Mouse (Mus musculus): ENCODE measurements around the gene Camk2n2. TPM values are rescaled to one million over a fixed set of nuclear protein-coding genes. Genes with fewer than 3 reads are reported as not detected.
A peak's percentile ranks its signal among the peaks of the same experiment; 100 is the strongest.

Camk2n2 gene
- polyA plus RNA-seq, 1 experiment from 2014 or later = 35.6 TPM

- WGBS = 3% methylated on average over 8 of the region's 8 CpGs
- H3K4me1 ChIP-seq (ENCODE audit: control insufficient read depth, insufficient read depth, low read length) = no peaks in the 10 kb centered on the region
- H3K9me3 ChIP-seq (ENCODE audit: control insufficient read depth, low read length) = no peaks in the 10 kb centered on the region
- H3K36me3 ChIP-seq (ENCODE audit: control insufficient read depth, insufficient read depth, low read length) = 0 out of 2 replicates have a peak, but pooled peaks cover 11% of the 10 kb centered on the region
- ATAC-seq (ENCODE audit: low FRiP score, low TSS enrichment) (no peak; the same call in 1 of the 2 replicates), DNase-seq (peak; percentile 81)
- no peak overlapping the region for H3K4me2 ChIP-seq (ENCODE audit: low read length)
- no peaks in the 10 kb centered on the region for H3K27me3 ChIP-seq (ENCODE audit: control insufficient read depth, insufficient read depth, low read length)
- no peak overlapping the region for H3K4me3 ChIP-seq (replicated peaks; ENCODE audit: low read depth, low read length)
- H3K9ac ChIP-seq (replicated peaks; ENCODE audit: low read length) = no peak overlapping the region
- no peak overlapping the region for H3K27ac ChIP-seq (replicated peaks; ENCODE audit: low read depth, low read length)
Observed at GRCm38 (mm10) chr16:20642161-20642560, 21.1 kb upstream of the Camk2n2 start.

DNA sequence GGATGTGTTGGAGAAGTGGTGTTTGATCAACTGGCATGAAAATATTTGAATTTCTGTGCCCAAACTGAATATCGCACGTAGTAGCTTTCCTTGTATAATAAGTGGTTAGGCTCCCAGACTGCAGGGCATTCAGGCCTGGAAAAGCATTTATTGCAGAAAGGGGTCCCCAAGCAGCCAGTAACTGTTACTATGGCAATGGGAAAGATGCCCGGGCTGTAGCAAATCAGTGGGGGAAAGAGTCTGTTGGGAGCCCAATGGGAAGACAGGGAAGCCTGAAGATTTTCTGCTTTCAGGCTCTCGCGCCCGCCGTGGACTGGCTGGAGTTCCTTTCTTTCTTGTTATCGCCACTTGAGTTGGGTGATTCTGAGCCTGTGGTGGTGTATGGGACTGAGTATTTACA, 17.3 kb upstream of the Camk2n2 start:
- no peak overlapping the region for H3K9ac ChIP-seq (replicated peaks; ENCODE audit: low read length)
- WGBS = 77% methylated on average over 8 of the region's 8 CpGs
- no peak overlapping the region for H3K4me2 ChIP-seq (ENCODE audit: low read length)
- no peak overlapping the region for H3K27ac ChIP-seq (replicated peaks; ENCODE audit: low read depth, low read length)
- no peak overlapping the region for H3K4me3 ChIP-seq (replicated peaks; ENCODE audit: low read depth, low read length)
- DNase-seq = peak; percentile 55
- ATAC-seq (ENCODE audit: low FRiP score, low TSS enrichment) = no peak
- H3K9me3 ChIP-seq (ENCODE audit: control insufficient read depth, low read length) = no peaks in the 10 kb centered on the region
- H3K36me3 ChIP-seq (ENCODE audit: control insufficient read depth, insufficient read depth, low read length) = 0 out of 2 replicates have a peak, but pooled peaks cover 2% of the 10 kb centered on the region
- no peaks in the 10 kb centered on the region for H3K27me3 ChIP-seq (ENCODE audit: control insufficient read depth, insufficient read depth, low read length)
- H3K4me1 ChIP-seq (ENCODE audit: control insufficient read depth, insufficient read depth, low read length) = no peaks in the 10 kb centered on the region

GRCm38 (mm10) chr16:20637410-20637809, 16.3 kb upstream of the Camk2n2 start:
- Histone ChIP-seq H3K4me3 (replicated peaks; ENCODE audit: low read depth, low read length) (no peak overlapping the region), H3K27me3 (ENCODE audit: control insufficient read depth, insufficient read depth, low read length) (no peaks in the 10 kb centered on the region), H3K4me2 (ENCODE audit: low read length) (no peak overlapping the region), H3K9ac (replicated peaks; ENCODE audit: low read length) (no peak overlapping the region), H3K9me3 (ENCODE audit: control insufficient read depth, low read length) (no peaks in the 10 kb centered on the region), H3K27ac (replicated peaks; ENCODE audit: low read depth, low read length) (no peak overlapping the region), H3K36me3 (ENCODE audit: control insufficient read depth, insufficient read depth, low read length) (0 out of 2 replicates have a peak, but pooled peaks cover under 1% of the 10 kb centered on the region), H3K4me1 (ENCODE audit: control insufficient read depth, insufficient read depth, low read length) (no peaks in the 10 kb centered on the region)
- no peak for DNase-seq
- WGBS = 85% methylated on average over 8 of the region's 8 CpGs
- no peak for ATAC-seq (ENCODE audit: low FRiP score, low TSS enrichment)

DNA sequence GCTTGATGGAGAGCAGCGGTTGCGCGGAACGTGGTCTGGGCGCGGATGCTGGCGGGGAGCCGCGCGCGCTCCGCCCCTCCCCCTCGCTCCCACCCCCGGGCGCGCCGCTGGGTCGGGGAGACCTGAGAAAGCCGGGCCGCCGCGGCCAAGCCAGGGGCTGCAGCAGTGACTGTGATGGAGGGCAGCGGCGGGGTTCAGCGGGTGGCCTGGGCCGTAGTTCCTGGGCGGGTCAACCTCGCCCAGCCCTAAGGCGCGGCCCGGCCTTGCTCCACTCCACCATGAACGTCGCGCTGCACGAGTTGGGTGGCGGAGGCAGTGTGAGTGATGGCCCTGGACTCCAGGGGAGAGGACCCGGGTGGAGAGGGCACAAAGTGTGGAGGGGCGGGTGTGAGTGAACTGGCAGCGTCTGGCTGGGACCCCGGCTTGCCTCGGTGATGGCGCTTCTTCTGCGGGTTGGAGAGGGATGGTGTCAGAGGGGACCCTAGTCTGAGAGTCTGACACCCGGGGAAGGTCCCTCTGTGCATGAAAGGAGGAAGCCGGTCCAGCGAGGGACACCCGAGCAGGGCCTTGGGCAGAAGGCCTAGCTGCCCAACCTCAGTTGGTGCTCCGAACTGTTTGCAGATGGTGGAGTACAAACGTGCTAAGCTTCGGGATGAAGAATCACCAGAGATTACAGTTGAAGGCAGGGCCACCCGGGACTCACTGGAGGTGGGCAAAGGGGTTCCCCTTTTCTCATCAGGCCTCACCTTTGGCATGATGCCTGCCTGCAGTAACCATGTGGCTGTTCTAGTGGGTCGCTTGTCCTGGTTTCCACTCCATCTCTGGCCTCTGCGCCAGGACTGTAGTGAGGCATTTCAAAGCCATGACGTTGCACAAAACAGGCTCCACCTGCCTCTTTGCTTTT, 8.9 kb upstream of the Camk2n2 start, which contains the start of gene Ece2:
Gene Ece2, plus strand, starts transcription at position 98 of the 904 bp plus-strand sequence.
- DNase-seq (peak; percentile 75), ATAC-seq (ENCODE audit: low FRiP score, low TSS enrichment) (peak; percentile 70)
- H3K27ac ChIP-seq (replicated peaks; ENCODE audit: low read depth, low read length) = peak within 1 kb of the TSS; percentile 13; the same call in 1 of the 2 replicates

DNA sequence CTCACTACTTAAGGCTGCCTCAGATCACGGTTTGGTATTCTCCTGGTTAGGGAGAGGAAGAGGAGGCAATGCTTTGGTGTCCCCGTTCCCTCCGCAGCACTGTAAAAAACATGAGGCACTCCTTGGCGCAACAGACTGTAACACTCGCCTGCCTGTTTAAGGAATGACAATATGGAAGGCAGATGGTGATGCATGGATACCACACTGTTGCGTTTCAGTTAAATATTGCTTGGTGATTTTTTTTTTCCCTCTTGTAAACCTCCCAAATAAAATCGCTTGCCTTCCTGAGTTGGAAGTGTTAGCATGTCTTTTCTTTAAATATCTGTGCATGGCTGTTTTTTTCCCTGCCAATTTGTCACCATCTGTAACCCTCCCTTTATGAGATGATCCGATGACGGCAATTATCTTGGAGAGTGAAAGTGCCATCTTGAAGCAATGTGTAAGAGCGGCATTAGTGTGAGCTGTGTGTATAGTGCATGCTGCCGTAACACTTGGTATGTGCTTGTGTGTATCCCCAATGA, 7.8 kb upstream of the Camk2n2 start:
- Histone ChIP-seq H3K27ac (replicated peaks; ENCODE audit: low read depth, low read length) (no peak overlapping the region), H3K27me3 (ENCODE audit: control insufficient read depth, insufficient read depth, low read length) (no peaks in the 10 kb centered on the region), H3K4me3 (replicated peaks; ENCODE audit: low read depth, low read length) (peak overlapping the region; percentile 57; the same call in 1 of the 2 replicates), H3K36me3 (ENCODE audit: control insufficient read depth, insufficient read depth, low read length) (0 out of 2 replicates have a peak, but pooled peaks cover 3% of the 10 kb centered on the region), H3K4me2 (ENCODE audit: low read length) (peak overlapping the region; percentile 95), H3K4me1 (ENCODE audit: control insufficient read depth, insufficient read depth, low read length) (peaks cover 15% of the 10 kb centered on the region; the same call in 1 of the 2 replicates), H3K9me3 (ENCODE audit: control insufficient read depth, low read length) (no peaks in the 10 kb centered on the region), H3K9ac (replicated peaks; ENCODE audit: low read length) (no peak overlapping the region)
- no peak for DNase-seq
- no peak for ATAC-seq (ENCODE audit: low FRiP score, low TSS enrichment)
- WGBS = 59% methylated on average over 11 of the region's 11 CpGs

More for the DNA sequence above, 8.9 kb upstream of the Camk2n2 start, which contains the start of gene Ece2:
- Histone ChIP-seq H3K27me3 (ENCODE audit: control insufficient read depth, insufficient read depth, low read length) (no peaks in the 10 kb centered on the region), H3K36me3 (ENCODE audit: control insufficient read depth, insufficient read depth, low read length) (0 out of 2 replicates have a peak, but pooled peaks cover 3% of the 10 kb centered on the region), H3K9ac (replicated peaks; ENCODE audit: low read length) (peak within 1 kb of the TSS; percentile 75), H3K4me2 (ENCODE audit: low read length) (peak within 1 kb of the TSS; percentile 95), H3K4me1 (ENCODE audit: control insufficient read depth, insufficient read depth, low read length) (peaks cover 15% of the 10 kb centered on the region; the same call in 1 of the 2 replicates), H3K9me3 (ENCODE audit: control insufficient read depth, low read length) (no peaks in the 10 kb centered on the region), H3K4me3 (replicated peaks; ENCODE audit: low read depth, low read length) (peak within 1 kb of the TSS; percentile 57)
- WGBS = 7% methylated on average over 53 of the region's 54 CpGs

- Histone ChIP-seq H3K27ac (replicated peaks; ENCODE audit: low read depth, low read length) (no peak overlapping the region; the same call in 1 of the 2 replicates), H3K9me3 (ENCODE audit: control insufficient read depth, low read length) (no peaks in the 10 kb centered on the region), H3K27me3 (ENCODE audit: control insufficient read depth, insufficient read depth, low read length) (no peaks in the 10 kb centered on the region), H3K4me3 (replicated peaks; ENCODE audit: low read depth, low read length) (no peak overlapping the region), H3K4me2 (ENCODE audit: low read length) (no peak overlapping the region), H3K9ac (replicated peaks; ENCODE audit: low read length) (no peak overlapping the region), H3K36me3 (ENCODE audit: control insufficient read depth, insufficient read depth, low read length) (no peaks in the 10 kb centered on the region), H3K4me1 (ENCODE audit: control insufficient read depth, insufficient read depth, low read length) (peaks cover 24% of the 10 kb centered on the region)
- ATAC-seq (ENCODE audit: low FRiP score, low TSS enrichment) (no peak), DNase-seq (no peak)
- WGBS = 31% methylated on average over 2 of the region's 2 CpGs
Observed at GRCm38 (mm10) chr16:20623211-20623610, 2.1 kb upstream of the Camk2n2 start.

DNA sequence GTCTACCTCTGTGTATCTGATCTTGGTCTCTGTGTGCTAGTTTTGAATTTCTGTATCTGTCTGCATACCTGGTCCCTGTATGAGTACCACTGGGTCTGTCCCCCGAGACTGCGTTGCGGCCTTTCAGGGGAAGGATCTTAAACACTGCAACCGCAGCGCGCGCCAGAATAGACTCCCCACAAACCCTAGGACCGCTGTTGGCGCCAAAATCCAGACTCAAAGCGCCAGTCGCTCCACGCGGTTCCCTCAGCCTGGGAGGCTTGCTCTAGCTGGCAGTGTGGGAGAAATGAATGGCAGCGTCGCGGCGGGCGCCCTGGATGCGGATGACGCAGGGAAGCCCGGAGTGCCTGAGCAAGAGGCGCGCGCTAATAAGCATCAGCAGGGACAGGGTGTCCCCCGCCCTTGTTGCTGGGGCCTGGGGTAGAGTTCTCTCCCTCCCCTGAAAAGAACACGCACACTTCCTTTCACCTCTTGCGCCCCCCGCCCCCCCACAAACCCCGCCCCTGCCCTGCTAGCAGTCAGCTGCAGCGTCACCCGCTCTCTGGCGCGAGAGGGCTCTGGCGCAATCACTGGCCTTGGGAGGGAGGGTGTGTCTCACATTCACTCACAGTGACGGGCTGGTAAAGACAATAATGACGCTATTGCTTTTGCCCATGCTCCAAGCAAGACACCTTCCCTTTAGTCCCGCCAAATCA, 1.1 kb upstream of the Camk2n2 start:
- H3K9ac ChIP-seq (replicated peaks; ENCODE audit: low read length) = peak overlapping the region; percentile 83
- H3K36me3 ChIP-seq (ENCODE audit: control insufficient read depth, insufficient read depth, low read length) = no peaks in the 10 kb centered on the region
- H3K4me2 ChIP-seq (ENCODE audit: low read length) = peak overlapping the region; percentile 89
- no peaks in the 10 kb centered on the region for H3K9me3 ChIP-seq (ENCODE audit: control insufficient read depth, low read length)
- H3K27ac ChIP-seq (replicated peaks; ENCODE audit: low read depth, low read length) = peak overlapping the region; percentile 93
- ATAC-seq (ENCODE audit: low FRiP score, low TSS enrichment) = peak; percentile 54
- WGBS = under 1% methylated on average over 37 of the region's 37 CpGs
- peaks cover 24% of the 10 kb centered on the region for H3K4me1 ChIP-seq (ENCODE audit: control insufficient read depth, insufficient read depth, low read length)
- peak; percentile 84 for DNase-seq
- H3K4me3 ChIP-seq (replicated peaks; ENCODE audit: low read depth, low read length) = peak overlapping the region; percentile 82
- no peaks in the 10 kb centered on the region for H3K27me3 ChIP-seq (ENCODE audit: control insufficient read depth, insufficient read depth, low read length)

GRCm38 (mm10) chr16:20620751-20621190, 316 bp downstream of the Camk2n2 start:
- Histone ChIP-seq H3K4me1 (ENCODE audit: control insufficient read depth, insufficient read depth, low read length) (peaks cover 24% of the 10 kb centered on the region), H3K27me3 (ENCODE audit: control insufficient read depth, insufficient read depth, low read length) (no peaks in the 10 kb centered on the region), H3K9ac (replicated peaks; ENCODE audit: low read length) (peak overlapping the region; percentile 83), H3K4me2 (ENCODE audit: low read length) (peak overlapping the region; percentile 89), H3K9me3 (ENCODE audit: control insufficient read depth, low read length) (no peaks in the 10 kb centered on the region), H3K4me3 (replicated peaks; ENCODE audit: low read depth, low read length) (peak overlapping the region; percentile 82), H3K36me3 (ENCODE audit: control insufficient read depth, insufficient read depth, low read length) (0 out of 2 replicates have a peak, but pooled peaks cover 1% of the 10 kb centered on the region), H3K27ac (replicated peaks; ENCODE audit: low read depth, low read length) (peak overlapping the region; percentile 93)
- peak; percentile 24; the same call in 1 of the 2 replicates for ATAC-seq (ENCODE audit: low FRiP score, low TSS enrichment)
- DNase-seq = no peak
- WGBS = under 1% methylated on average over 32 of the region's 32 CpGs
